Mouse (Mus musculus) hindlimb bud, embryonic 11.5 days (tissue): ENCODE data around the gene Dph2.

Source experiments
- DNase-seq: peaks from one replicate; pipeline ENCODE4 v3.0.0-alpha.2; 2012; ENCODE audit warnings: low read depth, low spot score; ENCODE audit errors: extremely low spot score

Dph2 gene

GRCm38 (mm10) chr4:117878301-117878700 is 13.5 kb downstream of the Dph2 start:
- no peak for DNase-seq

- DNase-seq, result no peak
These were observed 18.2 kb downstream of the Dph2 start for GRCm38 (mm10) chr4:117873615-117874014.

- no peak for DNase-seq
These were observed 19.4 kb downstream of the Dph2 start, which contains the start of gene Ccdc24 for GRCm38 (mm10) chr4:117872471-117872886. Gene Ccdc24 (minus strand): TSS chr4:117872557.

GRCm38 (mm10) chr4:117871787-117872186 is 20.0 kb downstream of the Dph2 start:
- DNase-seq, result no peak

GRCm38 (mm10) chr4:117870437-117870836 is 21.4 kb downstream of the Dph2 start:
- no peak for DNase-seq

- DNase-seq, result no peak
These were observed 22.5 kb downstream of the Dph2 start for GRCm38 (mm10) chr4:117869317-117869716.

- DNase-seq, result no peak
These were observed 24.0 kb downstream of the Dph2 start for GRCm38 (mm10) chr4:117867823-117868222.

- no peak for DNase-seq
These were observed 24.8 kb downstream of the Dph2 start for GRCm38 (mm10) chr4:117867000-117867399.

- no peak for DNase-seq
These were observed 25.7 kb downstream of the Dph2 start for GRCm38 (mm10) chr4:117866083-117866482.

GRCm38 (mm10) chr4:117862823-117863222 is 29.0 kb downstream of the Dph2 start:
- no peak for DNase-seq

GRCm38 (mm10) chr4:117860570-117860969 is 31.3 kb downstream of the Dph2 start:
- no peak for DNase-seq

GRCm38 (mm10) chr4:117858794-117859193 is 33.0 kb downstream of the Dph2 start:
- DNase-seq, result no peak

- no peak for DNase-seq
These were observed 36.7 kb downstream of the Dph2 start for GRCm38 (mm10) chr4:117855146-117855545.

GRCm38 (mm10) chr4:117852152-117852868 is 39.5 kb downstream of the Dph2 start:
- no peak for DNase-seq

GRCm38 (mm10) chr4:117850871-117851270 is 41.0 kb downstream of the Dph2 start:
- DNase-seq, result no peak

- DNase-seq, result no peak
These were observed 41.7 kb downstream of the Dph2 start for GRCm38 (mm10) chr4:117850176-117850575.

- DNase-seq, result no peak
These were observed 42.3 kb downstream of the Dph2 start for GRCm38 (mm10) chr4:117849506-117849905.

- no peak for DNase-seq
These were observed 42.8 kb downstream of the Dph2 start for GRCm38 (mm10) chr4:117849063-117849462.

GRCm38 (mm10) chr4:117847011-117847410 is 44.8 kb downstream of the Dph2 start:
- no peak for DNase-seq

- DNase-seq, result no peak
These were observed 45.6 kb downstream of the Dph2 start for GRCm38 (mm10) chr4:117846261-117846660.

- DNase-seq, result no peak
These were observed 46.5 kb downstream of the Dph2 start for GRCm38 (mm10) chr4:117845316-117845715.

- DNase-seq, result no peak
These were observed 47.4 kb downstream of the Dph2 start for GRCm38 (mm10) chr4:117844467-117844866.

- no peak for DNase-seq
These were observed 48.7 kb downstream of the Dph2 start for GRCm38 (mm10) chr4:117843101-117843500.
